ENCODE assay signal across 8 mouse cellular contexts in the genomic region with DNA sequence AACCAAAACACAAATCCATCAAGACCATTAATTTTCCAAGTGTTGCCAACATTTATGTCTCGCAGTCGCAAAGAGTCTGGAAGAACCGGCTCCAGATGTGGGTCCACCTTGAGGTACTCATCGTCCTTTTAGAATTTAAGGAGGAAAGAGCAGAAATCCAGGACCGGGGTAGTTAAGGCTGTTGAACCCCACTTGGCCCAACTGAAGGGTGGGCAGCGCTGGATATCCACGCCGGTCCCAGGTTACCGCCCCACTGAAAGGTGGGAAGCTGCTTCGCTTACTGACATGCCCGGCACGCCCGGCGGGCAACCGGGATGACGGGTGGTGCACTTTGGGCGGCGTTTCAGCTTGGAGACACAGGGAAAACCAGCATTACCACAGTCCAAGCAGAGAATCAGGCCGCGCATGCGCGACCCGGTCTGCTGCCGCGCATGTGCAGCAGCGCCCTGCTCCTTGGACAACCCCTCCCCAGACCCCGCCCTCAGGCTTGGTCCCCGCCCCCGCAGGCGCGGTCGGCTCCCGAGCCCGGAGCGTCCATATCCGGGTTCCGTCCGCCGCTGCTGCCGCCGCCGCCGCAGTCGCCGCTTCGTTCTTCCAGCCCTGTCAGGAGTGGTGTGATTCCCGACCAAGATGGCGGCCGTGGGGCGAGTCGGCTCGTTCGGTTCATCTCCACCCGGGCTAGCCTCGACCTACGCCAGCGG. TPM values are rescaled to one million over a fixed set of nuclear protein-coding genes. Genes with fewer than 3 reads are reported as not detected.
DNase-seq lines count a peak whose midpoint lies in the region; ATAC-seq and TF ChIP-seq lines count a peak whose summit lies in the region.

A gene (plus strand): TSS at position 539 of the 701 bp plus-strand sequence.

- peak within 1 kb of the TSS; percentile 86 for H3K9ac ChIP-seq in CH12.LX (ENCODE audit: insufficient read depth, low read depth)
- H3K9ac ChIP-seq in forebrain, embryonic 11.5 days (ENCODE audit: low read length), result peak within 1 kb of the TSS; percentile 96
- H3K9ac ChIP-seq in heart, embryonic 16.5 days (ENCODE audit: low read length), result peak within 1 kb of the TSS; percentile 93
- H3K9ac ChIP-seq in liver, embryonic 15.5 days, result peak within 1 kb of the TSS; percentile 87
- peak within 1 kb of the TSS; percentile 87 for H3K9ac ChIP-seq in neural tube, embryonic 12.5 days

- H3K9me3 ChIP-seq in CH12.LX (replicated peaks; ENCODE audit: low read length), result no peaks in the 10 kb centered on the region
- H3K9me3 ChIP-seq in forebrain, embryonic 11.5 days (ENCODE audit: control insufficient read depth, low read length), result no peaks in the 10 kb centered on the region
- no peaks in the 10 kb centered on the region for H3K9me3 ChIP-seq in heart, embryonic 16.5 days (replicated peaks; ENCODE audit: control insufficient read depth, low read length)
- H3K9me3 ChIP-seq in liver, embryonic 15.5 days (replicated peaks), result no peaks in the 10 kb centered on the region
- no peaks in the 10 kb centered on the region for H3K9me3 ChIP-seq in neural tube, embryonic 12.5 days

- H3K4me2 ChIP-seq in CH12.LX (ENCODE audit: insufficient read depth, low read depth, poor library complexity, severe bottlenecking), result peak within 1 kb of the TSS; percentile 94
- peak within 1 kb of the TSS; percentile 77 for H3K4me2 ChIP-seq in forebrain, embryonic 11.5 days (ENCODE audit: low read depth, low read length, severe bottlenecking)
- peak within 1 kb of the TSS; percentile 83 for H3K4me2 ChIP-seq in heart, embryonic 16.5 days (ENCODE audit: low read depth, low read length)
- peak within 1 kb of the TSS; percentile 96 for H3K4me2 ChIP-seq in liver, embryonic 15.5 days
- H3K4me2 ChIP-seq in neural tube, embryonic 12.5 days (replicated peaks), result peak within 1 kb of the TSS; percentile 76

- peaks cover 5 to 25% of the 10 kb centered on the region in 2 experiments; a peak in 3 of 4 replicates for H3K4me1 ChIP-seq in CH12.LX (ENCODE audit: control insufficient read depth in 1 of 2, insufficient read depth in 2 of 2)
- H3K4me1 ChIP-seq in forebrain, embryonic 11.5 days (replicated peaks; ENCODE audit: control insufficient read depth, insufficient read depth, low read length), result peaks cover 5% of the 10 kb centered on the region; the same call in 1 of the 2 replicates
- H3K4me1 ChIP-seq in heart, embryonic 16.5 days (ENCODE audit: control insufficient read depth, insufficient read depth, low read length), result peaks cover 21% of the 10 kb centered on the region
- H3K4me1 ChIP-seq in liver, embryonic 15.5 days (replicated peaks), result peaks cover 25% of the 10 kb centered on the region
- H3K4me1 ChIP-seq in neural tube, embryonic 12.5 days, result peaks cover 25% of the 10 kb centered on the region

- dilution Hi-C loops in CH12.LX (cut with MboI; ENCODE audit: extremely low pct_ligation_motif_present, extremely low pct_unique_long_range_greater_than_20kb, low sequenced_read_pairs), result no loop called here

- H3K4me3 ChIP-seq in CH12.LX (replicated peaks in 1 of 3; ENCODE audit: low read depth in 2 of 3, low read length in 2 of 3, poor library complexity in 1 of 3), result peak within 1 kb of the TSS; percentile 82 to 99 (median 83)
- peak within 1 kb of the TSS; percentile 95 for H3K4me3 ChIP-seq in forebrain, embryonic 11.5 days (ENCODE audit: low read depth, low read length)
- peak within 1 kb of the TSS; percentile 76 for H3K4me3 ChIP-seq in heart, embryonic 16.5 days (ENCODE audit: low read length)
- H3K4me3 ChIP-seq in liver, embryonic 15.5 days (replicated peaks), result peak within 1 kb of the TSS; percentile 86
- H3K4me3 ChIP-seq in neural tube, embryonic 12.5 days, result peak within 1 kb of the TSS; percentile 68

- TF ChIP-seq CTCF in CH12.LX (conservative IDR thresholded peaks at IDR 0.05 in 1 of 2, IDR thresholded peaks at IDR 0.05 in 1 of 2; ENCODE audit: low read depth in 2 of 2, low read length in 2 of 2), result no peak

- peak; percentile 90 for TF ChIP-seq POLR2A in CH12.LX (IDR thresholded peaks at IDR 0.05; ENCODE audit: low read depth, low read length)

- in situ Hi-C loops in CH12.LX (cut with MboI; ENCODE audit: low pct_ligation_motif_present, low pct_unique_long_range_greater_than_20kb, low sequenced_read_pairs), result no loop called here

- peaks cover 7 to 21% of the 10 kb centered on the region in 2 experiments for H3K36me3 ChIP-seq in CH12.LX (replicated peaks in 1 of 2; ENCODE audit: control insufficient read depth in 1 of 2, insufficient read depth in 1 of 2, low read length in 1 of 2)
- peaks cover 2% of the 10 kb centered on the region; the same call in 1 of the 2 replicates for H3K36me3 ChIP-seq in forebrain, embryonic 11.5 days (ENCODE audit: control insufficient read depth, insufficient read depth, low read length)
- peaks cover 15% of the 10 kb centered on the region for H3K36me3 ChIP-seq in heart, embryonic 16.5 days (ENCODE audit: control insufficient read depth, insufficient read depth)
- peaks cover 17% of the 10 kb centered on the region for H3K36me3 ChIP-seq in liver, embryonic 15.5 days (replicated peaks)
- peaks cover 12% of the 10 kb centered on the region for H3K36me3 ChIP-seq in neural tube, embryonic 12.5 days

- TF ChIP-seq RAD21 in CH12.LX (IDR thresholded peaks at IDR 0.05; ENCODE audit: low read depth, low read length), result no peak

- no peak for TF ChIP-seq EP300 in CH12.LX (IDR thresholded peaks at IDR 0.05; ENCODE audit: low read length)

- WGBS in forebrain, embryonic 11.5 days, result under 1% methylated on average over 56 of the region's 57 CpGs
- under 1% methylated on average over 57 of the region's 57 CpGs for WGBS in heart, embryonic 16.5 days
- under 1% methylated on average over 56 of the region's 57 CpGs for WGBS in liver, embryonic 15.5 days (ENCODE audit: insufficient replicate concordance)
- 2% methylated on average over 57 of the region's 57 CpGs for WGBS in neural tube, embryonic 12.5 days

- peak within 1 kb of the TSS; percentile 49 for H3K27ac ChIP-seq in CH12.LX (ENCODE audit: insufficient read depth, low read depth)
- peak within 1 kb of the TSS; percentile 92 for H3K27ac ChIP-seq in forebrain, embryonic 11.5 days (ENCODE audit: low read depth, low read length)
- H3K27ac ChIP-seq in heart, embryonic 16.5 days (ENCODE audit: low read length), result peak within 1 kb of the TSS; percentile 84
- H3K27ac ChIP-seq in liver, embryonic 15.5 days (replicated peaks), result peak within 1 kb of the TSS; percentile 99
- peak within 1 kb of the TSS; percentile 79 for H3K27ac ChIP-seq in neural tube, embryonic 12.5 days

- no peaks in the 10 kb centered on the region for H3K27me3 ChIP-seq in CH12.LX (replicated peaks)
- no peaks in the 10 kb centered on the region for H3K27me3 ChIP-seq in forebrain, embryonic 11.5 days (ENCODE audit: control insufficient read depth, insufficient read depth, low read length)
- no peaks in the 10 kb centered on the region for H3K27me3 ChIP-seq in heart, embryonic 16.5 days (ENCODE audit: control insufficient read depth, insufficient read depth, low read length)
- no peaks in the 10 kb centered on the region for H3K27me3 ChIP-seq in liver, embryonic 15.5 days
- no peaks in the 10 kb centered on the region for H3K27me3 ChIP-seq in neural tube, embryonic 12.5 days (replicated peaks)

- peak; percentile 93 for DNase-seq in CH12.LX (ENCODE audit: extremely low read depth)
- peak; percentile 89 for DNase-seq in c-Kit-positive CD71-positive TER-119-negative erythroid progenitor cells, embryonic 14.5 days (ENCODE audit: low read depth)
- DNase-seq in forebrain, embryonic 11.5 days (ENCODE audit: low spot score), result peak; percentile 99
- DNase-seq in kidney, postnatal 36 days, result peak; percentile 98 to 99
- DNase-seq in telencephalon, adult 2 months (ENCODE audit: low read depth, low spot score), result peak; percentile 95

- peak; percentile 97 for ATAC-seq in forebrain, embryonic 11.5 days (replicated peaks; ENCODE audit: low FRiP score)
- ATAC-seq in heart, embryonic 16.5 days (replicated peaks; ENCODE audit: extremely low read depth, insufficient read depth, low FRiP score), result peak; percentile 97
- peak; percentile 97 for ATAC-seq in liver, embryonic 15.5 days (ENCODE audit: insufficient read depth)
- peak; percentile 94 for ATAC-seq in neural tube, embryonic 12.5 days (ENCODE audit: low FRiP score, low read depth)

- H3K79me2 ChIP-seq in CH12.LX (replicated peaks; ENCODE audit: control insufficient read depth, extremely low read depth, insufficient read depth, poor library complexity, severe bottlenecking), result peaks cover 15% of the 10 kb centered on the region

TF ChIP-seq in CH12.LX, 34 proteins besides CTCF, POLR2A, EP300 and RAD21 (continues in another document):
- TF ChIP-seq TCF12 (IDR thresholded peaks at IDR 0.05; ENCODE audit: low read depth, low read length), result peak; percentile 76
- TF ChIP-seq UBTF (IDR thresholded peaks at IDR 0.05; ENCODE audit: low read depth, low read length), result no peak; the same call in 1 of the 2 replicates
- no peak; the same call in 1 of the 2 replicates for TF ChIP-seq SIN3A (IDR thresholded peaks at IDR 0.05; ENCODE audit: low read length)
- no peak for TF ChIP-seq ZKSCAN1 (IDR thresholded peaks at IDR 0.05; ENCODE audit: borderline replicate concordance, low read depth, low read length)
- TF ChIP-seq KAT2A (IDR thresholded peaks at IDR 0.05; ENCODE audit: insufficient replicate concordance, low read length), result no peak
- no peak for TF ChIP-seq JUND (conservative IDR thresholded peaks at IDR 0.05; ENCODE audit: low read depth, low read length)
- peak; percentile 52; the same call in 1 of the 2 replicates for TF ChIP-seq POLR2AphosphoS2 (IDR thresholded peaks at IDR 0.05; ENCODE audit: low read depth, low read length)
- no peak for TF ChIP-seq ZNF384 (IDR thresholded peaks at IDR 0.05; ENCODE audit: low read depth, low read length)
- no peak for TF ChIP-seq ZC3H11A (IDR thresholded peaks at IDR 0.05; ENCODE audit: low read depth, low read length)
- no peak for TF ChIP-seq CHD2 (IDR thresholded peaks at IDR 0.05; ENCODE audit: low read length)
- TF ChIP-seq MYC (IDR thresholded peaks at IDR 0.05; ENCODE audit: low read depth, low read length), result no peak
- peak; percentile 45; the same call in 1 of the 2 replicates for TF ChIP-seq MXI1 (IDR thresholded peaks at IDR 0.05; ENCODE audit: low read depth, low read length)
- TF ChIP-seq TBP (conservative IDR thresholded peaks at IDR 0.05; ENCODE audit: low read depth, low read length), result 0 out of 2 replicates have a peak, but pooled peaks have one; percentile 48
- peak; percentile 37; the same call in 1 of the 2 replicates for TF ChIP-seq BHLHE40 (IDR thresholded peaks at IDR 0.05; ENCODE audit: low read depth, low read length)

RNA-seq across cellular contexts. Expression of the gene that starts here (rescaled TPM):
- 36.3 and 43.6 TPM in 2 replicates for total RNA-seq in CH12.LX (2012; rRNA removed)
- total RNA-seq in CH12.LX (2014; rRNA removed), result 57.0 and 63.5 TPM in 2 replicates
- polyA plus RNA-seq in CH12.LX (2012; ENCODE audit: insufficient read length, low read depth), result 38.1 and 39.0 TPM in 2 replicates
- 76.1 and 84.0 TPM in 2 replicates for polyA plus RNA-seq in forebrain, embryonic 11.5 days (2014; fragmentation: Nextera tagmentation; extraction: Ambion mirVana)
- 69.2 and 76.0 TPM in 2 replicates for polyA plus RNA-seq in heart, embryonic 16.5 days (2015; fragmentation: Nextera tagmentation; extraction: Ambion mirVana)
- 20.9 and 21.9 TPM in 2 replicates for polyA plus RNA-seq in liver, embryonic 15.5 days (2015; fragmentation: Nextera tagmentation; extraction: Ambion mirVana)
- 147 and 154 TPM in 2 replicates for polyA plus RNA-seq in neural tube, embryonic 12.5 days (2016; fragmentation: Nextera tagmentation; extraction: Ambion mirVana)

Comparison
In these comparisons a context has a peak if more than half of its experiments do, and no peak if none do; other contexts are left out.
1. Peak in every context shown above with its lines: DNase-seq, ATAC-seq, H3K4me3 ChIP-seq and H3K27ac ChIP-seq.
2. H3K27ac ChIP-seq: peak in every context shown above with its lines; median percentile 99 in liver, embryonic 15.5 days; 92 in forebrain, embryonic 11.5 days; 84 in heart, embryonic 16.5 days; 79 in neural tube, embryonic 12.5 days; 49 in CH12.LX.